Mouse (Mus musculus) thymus, postnatal 4 days (tissue): ENCODE data around the gene Gm20809.
"Not testable (repeated sequence)": the region's sequence is repeated elsewhere in the genome, so short reads cannot be mapped to it uniquely, and the experiment has no call there.

Experiments used
- DNase-seq: peaks from one replicate; pipeline ENCODE4 v3.0.0; 2021

Gm20809 gene

GRCm38 (mm10) chrY:24454757-24455156, at the start of gene Gm20809:
TSS of gene Gm20809 (plus strand) at chrY:24455057.
- DNase-seq: not testable (repeated sequence)
